ENCODE assay signal across 8 mouse cellular contexts in genomic region chr14:31323189-31323588, GRCm38 (mm10). TPM values are rescaled to one million over a fixed set of nuclear protein-coding genes. Genes with fewer than 3 reads are reported as not detected.
DNase-seq lines count a peak whose midpoint lies in the region; ATAC-seq and TF ChIP-seq lines count a peak whose summit lies in the region.

No protein-coding gene starts in this region.

- no peak for DNase-seq in neural tube, embryonic 11.5 days (ENCODE audit: low spot score)
- no peak for DNase-seq in neural tube, embryonic 10.5 days (ENCODE audit: extremely low spot score, low spot score)
- no peak for DNase-seq in hindbrain, embryonic 11.5 days (ENCODE audit: low spot score)
- DNase-seq in stomach, postnatal 0 days (ENCODE audit: low spot score) = no peak
- DNase-seq in urinary bladder, postnatal 25 days (ENCODE audit: low spot score) = no peak
- no peak for DNase-seq in urinary bladder, postnatal 10 days (ENCODE audit: low spot score)

- no peak overlapping the region for H3K9ac ChIP-seq in neural tube, embryonic 11.5 days (ENCODE audit: low read length)
- 0 out of 2 replicates have a peak overlapping the region, but pooled peaks have one; percentile 50 for H3K9ac ChIP-seq in hindbrain, embryonic 11.5 days (ENCODE audit: low read depth, low read length)
- H3K9ac ChIP-seq in limb, embryonic 15.5 days = 0 out of 2 replicates have a peak overlapping the region, but pooled peaks have one; percentile 3
- H3K9ac ChIP-seq in stomach, postnatal 0 days (ENCODE audit: low read length) = no peak overlapping the region

- no peaks in the 10 kb centered on the region for H3K36me3 ChIP-seq in neural tube, embryonic 11.5 days (ENCODE audit: control insufficient read depth, insufficient read depth, low read length)
- H3K36me3 ChIP-seq in hindbrain, embryonic 11.5 days (ENCODE audit: control insufficient read depth, insufficient read depth, low read length) = no peaks in the 10 kb centered on the region
- no peaks in the 10 kb centered on the region for H3K36me3 ChIP-seq in limb, embryonic 15.5 days
- H3K36me3 ChIP-seq in stomach, postnatal 0 days (ENCODE audit: control insufficient read depth, insufficient read depth, low read length) = no peaks in the 10 kb centered on the region

- TF ChIP-seq EP300 in stomach, postnatal 0 days (optimal IDR thresholded peaks at IDR 0.05) = no peak

- no peaks in the 10 kb centered on the region for H3K9me3 ChIP-seq in neural tube, embryonic 11.5 days (ENCODE audit: control insufficient read depth, low read length)
- H3K9me3 ChIP-seq in hindbrain, embryonic 11.5 days (ENCODE audit: control insufficient read depth, low read length) = no peaks in the 10 kb centered on the region
- H3K9me3 ChIP-seq in limb, embryonic 15.5 days = no peaks in the 10 kb centered on the region
- no peaks in the 10 kb centered on the region for H3K9me3 ChIP-seq in stomach, postnatal 0 days (ENCODE audit: control insufficient read depth, low read length)

- H3K4me2 ChIP-seq in neural tube, embryonic 11.5 days (ENCODE audit: low read depth) = peak overlapping the region; percentile 44
- H3K4me2 ChIP-seq in hindbrain, embryonic 11.5 days (replicated peaks; ENCODE audit: low read depth, low read length) = no peak overlapping the region; the same call in 1 of the 2 replicates
- peak overlapping the region; percentile 59 for H3K4me2 ChIP-seq in limb, embryonic 15.5 days
- no peak overlapping the region for H3K4me2 ChIP-seq in stomach, postnatal 0 days (replicated peaks; ENCODE audit: low read depth)

- peak overlapping the region; percentile 23; the same call in 1 of the 2 replicates for H3K4me3 ChIP-seq in neural tube, embryonic 11.5 days (ENCODE audit: low read depth, low read length)
- H3K4me3 ChIP-seq in hindbrain, embryonic 11.5 days (ENCODE audit: low read depth, low read length) = no peak overlapping the region
- peak overlapping the region; percentile 38 for H3K4me3 ChIP-seq in limb, embryonic 15.5 days
- H3K4me3 ChIP-seq in stomach, postnatal 0 days (ENCODE audit: low read depth, low read length) = peak overlapping the region; percentile 35; the same call in 1 of the 2 replicates

- H3K27me3 ChIP-seq in neural tube, embryonic 11.5 days (ENCODE audit: control insufficient read depth, insufficient read depth, low read length) = no peaks in the 10 kb centered on the region
- H3K27me3 ChIP-seq in hindbrain, embryonic 11.5 days (ENCODE audit: control insufficient read depth, insufficient read depth, low read length) = no peaks in the 10 kb centered on the region
- no peaks in the 10 kb centered on the region for H3K27me3 ChIP-seq in limb, embryonic 15.5 days
- no peaks in the 10 kb centered on the region for H3K27me3 ChIP-seq in stomach, postnatal 0 days (ENCODE audit: control insufficient read depth, insufficient read depth, low read length)

- TF ChIP-seq CTCF in stomach, postnatal 0 days (IDR thresholded peaks at IDR 0.05; ENCODE audit: low read depth) = no peak

- H3K27ac ChIP-seq in neural tube, embryonic 11.5 days (ENCODE audit: low read depth, low read length) = no peak overlapping the region
- H3K27ac ChIP-seq in hindbrain, embryonic 11.5 days (ENCODE audit: low read depth, low read length) = no peak overlapping the region
- H3K27ac ChIP-seq in limb, embryonic 15.5 days = no peak overlapping the region
- H3K27ac ChIP-seq in stomach, postnatal 0 days (replicated peaks) = no peak overlapping the region

- no peak for ATAC-seq in neural tube, embryonic 11.5 days (ENCODE audit: insufficient read depth, low FRiP score, low TSS enrichment)
- no peak for ATAC-seq in hindbrain, embryonic 11.5 days (ENCODE audit: low FRiP score)
- no peak for ATAC-seq in limb, embryonic 15.5 days (ENCODE audit: insufficient number of reproducible peaks, low FRiP score, low TSS enrichment, low read depth)
- ATAC-seq in stomach, postnatal 0 days (ENCODE audit: low FRiP score, low TSS enrichment) = no peak
- no peak for ATAC-seq in cerebellum, adult (ENCODE audit: insufficient number of reproducible peaks, low FRiP score, low TSS enrichment)

- 87% methylated on average over 4 of the region's 4 CpGs for WGBS in neural tube, embryonic 11.5 days
- 88% methylated on average over 4 of the region's 4 CpGs for WGBS in hindbrain, embryonic 11.5 days
- 65% methylated on average over 4 of the region's 4 CpGs for WGBS in limb, embryonic 15.5 days
- 68% methylated on average over 4 of the region's 4 CpGs for WGBS in stomach, postnatal 0 days

- no peaks in the 10 kb centered on the region; the same call in 1 of the 2 replicates for H3K4me1 ChIP-seq in neural tube, embryonic 11.5 days (ENCODE audit: control insufficient read depth, insufficient read depth, low read length)
- H3K4me1 ChIP-seq in hindbrain, embryonic 11.5 days (replicated peaks; ENCODE audit: control insufficient read depth, insufficient read depth, low read length) = no peaks in the 10 kb centered on the region
- peaks cover 10% of the 10 kb centered on the region for H3K4me1 ChIP-seq in limb, embryonic 15.5 days
- no peaks in the 10 kb centered on the region for H3K4me1 ChIP-seq in stomach, postnatal 0 days (replicated peaks; ENCODE audit: control insufficient read depth, insufficient read depth)

RNA-seq across cellular contexts. Expression of gene Dnah1, which starts 0.5 kb away (rescaled TPM):
- 5.9 and 7.6 TPM in 2 replicates for polyA plus RNA-seq in neural tube, embryonic 11.5 days (2014; fragmentation: Nextera tagmentation; extraction: Ambion mirVana)
- polyA plus RNA-seq in hindbrain, embryonic 11.5 days (2014; fragmentation: Nextera tagmentation; extraction: Ambion mirVana) = 5.9 and 6.1 TPM in 2 replicates
- 6.0 and 6.1 TPM in 2 replicates for polyA plus RNA-seq in limb, embryonic 15.5 days (2015; fragmentation: Nextera tagmentation; extraction: Ambion mirVana)
- 0.74 and 0.81 TPM in 2 replicates for polyA plus RNA-seq in stomach, postnatal 0 days (2015; fragmentation: Nextera tagmentation; extraction: Ambion mirVana)

RNA-seq across cellular contexts. Expression of gene Capn7, which starts 13.2 kb away (rescaled TPM):
- 51.0 and 52.0 TPM in 2 replicates for polyA plus RNA-seq in neural tube, embryonic 11.5 days (2014; fragmentation: Nextera tagmentation; extraction: Ambion mirVana)
- 45.2 and 46.3 TPM in 2 replicates for polyA plus RNA-seq in hindbrain, embryonic 11.5 days (2014; fragmentation: Nextera tagmentation; extraction: Ambion mirVana)
- polyA plus RNA-seq in limb, embryonic 15.5 days (2015; fragmentation: Nextera tagmentation; extraction: Ambion mirVana) = 42.7 and 43.9 TPM in 2 replicates
- polyA plus RNA-seq in stomach, postnatal 0 days (2015; fragmentation: Nextera tagmentation; extraction: Ambion mirVana) = 24.8 and 26.8 TPM in 2 replicates

Comparison
In these comparisons a context has a peak if more than half of its experiments do, and no peak if none do; other contexts are left out.
1. H3K4me2 ChIP-seq: peak in neural tube, embryonic 11.5 days (single experiment) and limb, embryonic 15.5 days (single experiment); none in hindbrain, embryonic 11.5 days (single experiment) and stomach, postnatal 0 days (single experiment).
2. H3K9ac ChIP-seq: peak in hindbrain, embryonic 11.5 days (single experiment) and limb, embryonic 15.5 days (single experiment); none in neural tube, embryonic 11.5 days (single experiment) and stomach, postnatal 0 days (single experiment).